21 mouse cellular contexts compared by ENCODE assay signal in genomic region chr2:162504850-162505249, GRCm38 (mm10).
A peak's percentile ranks its signal among the peaks of the same experiment; 100 is the strongest.
DNase-seq lines count a peak whose midpoint lies in the region; ATAC-seq lines count a peak whose summit lies in the region.
"Had no signal": no experiment of that assay in that cellular context is flagged by ENCODE, and none has a peak within 500 bp of the region (broad histone marks: within the 10 kb centered on the region; RNA-seq: fewer than 3 reads in every experiment).

No protein-coding gene starts in this region.

- 46% methylated on average over 4 of the region's 4 CpGs for WGBS in hindbrain, embryonic 11.5 days
- 39% methylated on average over 4 of the region's 4 CpGs for WGBS in hindbrain, embryonic 16.5 days
- 26% methylated on average over 4 of the region's 4 CpGs for WGBS in kidney, embryonic 14.5 days

- no peak overlapping the region for H3K4me2 ChIP-seq in hindbrain, embryonic 11.5 days (replicated peaks; ENCODE audit: low read depth, low read length)
- no peak overlapping the region for H3K4me2 ChIP-seq in hindbrain, embryonic 16.5 days (ENCODE audit: low read length)
- H3K4me2 ChIP-seq in kidney, embryonic 14.5 days (replicated peaks; ENCODE audit: low read depth, low read length): no peak overlapping the region
- H3K4me2 ChIP-seq: embryonic facial prominence, embryonic 15.5 days; heart, embryonic 11.5 days; heart, embryonic 15.5 days; intestine, embryonic 15.5 days had no signal

- no peaks in the 10 kb centered on the region for H3K4me1 ChIP-seq in hindbrain, embryonic 11.5 days (replicated peaks; ENCODE audit: control insufficient read depth, insufficient read depth, low read length)
- 0 out of 2 replicates have a peak, but pooled peaks cover 2% of the 10 kb centered on the region for H3K4me1 ChIP-seq in hindbrain, embryonic 16.5 days (ENCODE audit: control insufficient read depth, insufficient read depth, low read depth, low read length)
- no peaks in the 10 kb centered on the region for H3K4me1 ChIP-seq in kidney, embryonic 14.5 days (ENCODE audit: control insufficient read depth, insufficient read depth, low read length)
- H3K4me1 ChIP-seq: embryonic facial prominence, embryonic 15.5 days; heart, embryonic 15.5 days; intestine, embryonic 15.5 days had no signal

- no peak overlapping the region for H3K27ac ChIP-seq in hindbrain, embryonic 11.5 days (ENCODE audit: low read depth, low read length)
- no peak overlapping the region for H3K27ac ChIP-seq in hindbrain, embryonic 16.5 days (ENCODE audit: low read depth, low read length)
- H3K27ac ChIP-seq in kidney, embryonic 14.5 days (ENCODE audit: low read depth, low read length): no peak overlapping the region
- H3K27ac ChIP-seq: embryonic facial prominence, embryonic 15.5 days; forebrain, embryonic 10.5 days; gastrocnemius, adult 2 months; heart, embryonic 15.5 days; intestine, embryonic 15.5 days had no signal

- H3K36me3 ChIP-seq in hindbrain, embryonic 11.5 days (ENCODE audit: control insufficient read depth, insufficient read depth, low read length): no peaks in the 10 kb centered on the region
- H3K36me3 ChIP-seq in hindbrain, embryonic 16.5 days (ENCODE audit: control insufficient read depth, insufficient read depth, low read length): no peaks in the 10 kb centered on the region
- H3K36me3 ChIP-seq in kidney, embryonic 14.5 days (ENCODE audit: control insufficient read depth, insufficient read depth, low read length): no peaks in the 10 kb centered on the region
- H3K36me3 ChIP-seq: embryonic facial prominence, embryonic 15.5 days; forebrain, embryonic 10.5 days; heart, embryonic 15.5 days; intestine, embryonic 15.5 days had no signal

- no peak for DNase-seq in hindbrain, embryonic 11.5 days (ENCODE audit: low spot score)
- DNase-seq in kidney, postnatal 36 days: no peak
- DNase-seq in kidney, postnatal 4 days: peak; percentile 5 to 9
- DNase-seq in kidney, postnatal 14 days: no peak
- no peak for DNase-seq in right cerebral cortex, postnatal 14 days
- DNase-seq: adrenal gland, adult 2 months; adrenal gland, postnatal 25 days; cerebellum, adult 18-20 months; cerebellum, adult 9-11 months; cerebellum, postnatal 36 days; gastrocnemius, adult 2 months; gastrocnemius, postnatal 25 days had no signal

- no peaks in the 10 kb centered on the region for H3K9me3 ChIP-seq in hindbrain, embryonic 11.5 days (ENCODE audit: control insufficient read depth, low read length)
- no peaks in the 10 kb centered on the region for H3K9me3 ChIP-seq in hindbrain, embryonic 16.5 days (ENCODE audit: control insufficient read depth, low read length)
- no peaks in the 10 kb centered on the region for H3K9me3 ChIP-seq in kidney, embryonic 14.5 days (ENCODE audit: control insufficient read depth, low read length)
- H3K9me3 ChIP-seq: embryonic facial prominence, embryonic 15.5 days; forebrain, embryonic 10.5 days; heart, embryonic 15.5 days; intestine, embryonic 15.5 days had no signal

- H3K27me3 ChIP-seq in hindbrain, embryonic 11.5 days (ENCODE audit: control insufficient read depth, insufficient read depth, low read length): no peaks in the 10 kb centered on the region
- no peaks in the 10 kb centered on the region for H3K27me3 ChIP-seq in hindbrain, embryonic 16.5 days (replicated peaks; ENCODE audit: control insufficient read depth, insufficient read depth, low read length)
- H3K27me3 ChIP-seq in kidney, embryonic 14.5 days (ENCODE audit: control insufficient read depth, insufficient read depth, low read length): no peaks in the 10 kb centered on the region
- H3K27me3 ChIP-seq: embryonic facial prominence, embryonic 15.5 days; heart, embryonic 15.5 days; intestine, embryonic 15.5 days had no signal

- H3K4me3 ChIP-seq in hindbrain, embryonic 11.5 days (ENCODE audit: low read depth, low read length): no peak overlapping the region
- no peak overlapping the region for H3K4me3 ChIP-seq in hindbrain, embryonic 16.5 days (ENCODE audit: low read length)
- no peak overlapping the region for H3K4me3 ChIP-seq in kidney, embryonic 14.5 days (ENCODE audit: low read length)
- H3K4me3 ChIP-seq: embryonic facial prominence, embryonic 15.5 days; erythroblast, embryonic 14.5 days; forebrain, embryonic 10.5 days; gastrocnemius, adult 2 months; heart, embryonic 15.5 days; intestine, embryonic 15.5 days had no signal

- no peak overlapping the region for H3K9ac ChIP-seq in hindbrain, embryonic 11.5 days (ENCODE audit: low read depth, low read length)
- no peak overlapping the region for H3K9ac ChIP-seq in hindbrain, embryonic 16.5 days (ENCODE audit: low read depth, low read length)
- H3K9ac ChIP-seq in kidney, embryonic 14.5 days (ENCODE audit: low read depth, low read length): no peak overlapping the region
- H3K9ac ChIP-seq: embryonic facial prominence, embryonic 15.5 days; heart, embryonic 15.5 days; intestine, embryonic 15.5 days had no signal

- ATAC-seq in hindbrain, embryonic 11.5 days (ENCODE audit: low FRiP score): peak; percentile 35; the same call in 1 of the 2 replicates
- no peak; the same call in 1 of the 2 replicates for ATAC-seq in hindbrain, embryonic 16.5 days
- ATAC-seq in kidney, embryonic 14.5 days (ENCODE audit: low FRiP score, low TSS enrichment): peak; percentile 83
- ATAC-seq: forebrain, embryonic 14.5 days; intestine, embryonic 15.5 days had no signal

Comparison
In these comparisons a context has a peak if more than half of its experiments do, and no peak if none do; other contexts are left out.
1. DNase-seq: peak in kidney, postnatal 4 days (2 of 2); none in hindbrain, embryonic 11.5 days (single experiment), kidney, postnatal 36 days (0 of 2), kidney, postnatal 14 days (single experiment) and right cerebral cortex, postnatal 14 days (single experiment).